Mouse (Mus musculus): Measurements from ENCODE around the gene Zfp628.

DNA sequence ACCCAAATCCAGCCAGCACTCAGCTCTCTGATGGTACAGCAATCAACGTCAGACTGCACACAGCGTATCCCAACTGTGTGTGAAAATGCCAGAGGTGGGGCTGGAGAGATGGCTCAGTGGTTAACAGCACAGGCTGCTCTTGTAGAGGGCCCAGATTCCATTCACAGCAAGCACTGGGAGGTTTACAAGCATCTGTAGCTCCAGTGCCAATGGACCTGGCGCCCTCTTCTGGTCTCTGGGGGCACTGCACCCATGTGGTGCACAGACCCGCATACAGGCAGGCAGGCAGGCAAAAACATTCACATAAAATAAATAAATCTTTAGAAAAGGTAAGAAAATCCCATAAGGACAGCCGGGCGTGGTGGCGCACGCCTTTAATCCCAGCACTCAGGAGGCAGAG, 13.8 kb upstream of the Zfp628 start:
- no peak for TF ChIP-seq CEBPB (IDR thresholded peaks at IDR 0.05; ENCODE audit: low read depth)
- TF ChIP-seq CTCF (IDR thresholded peaks at IDR 0.05; ENCODE audit: control insufficient read depth, insufficient read depth, insufficient read length) = no peak
- TF ChIP-seq MAX (IDR thresholded peaks at IDR 0.05) = no peak
- TF ChIP-seq MYOG (IDR thresholded peaks at IDR 0.05; ENCODE audit: control insufficient read depth, extremely low read depth, insufficient read length) = no peak
- no peak for TF ChIP-seq MYOD1 (IDR thresholded peaks at IDR 0.05; ENCODE audit: control insufficient read depth, insufficient read length, low read depth)
- TF ChIP-seq USF1 (IDR thresholded peaks at IDR 0.05; ENCODE audit: low read depth) = no peak
- TF ChIP-seq FOSL1 (IDR thresholded peaks at IDR 0.05; ENCODE audit: insufficient read depth, low read length, poor library complexity, severe bottlenecking) = no peak

Measured in C2C12 (cell line).